Mouse (Mus musculus) embryonic facial prominence, embryonic 11.5 days (tissue): Measurements from ENCODE around the gene Ecsit. TPM values are rescaled to one million over a fixed set of nuclear protein-coding genes. Genes with fewer than 3 reads are reported as not detected.

Experiments used
- ATAC-seq: fragments of 200-750 bp; cut with Nextera tagmentation; replicated peaks from 2 replicates; pipeline ENCODE4 v1.8.0; 2017; ENCODE audit warnings: low read depth; ENCODE audit not compliant: insufficient number of reproducible peaks, low FRiP score, low TSS enrichment
- DNase-seq: peaks from one replicate; pipeline ENCODE4 v3.0.0-alpha.2; 2015; ENCODE audit warnings: low spot score
- H3K27ac ChIP-seq: fragments of 300-500 bp; sonication (generic); replicated peaks from 2 replicates; pipeline ENCODE4 v1.5.1; 2014; ENCODE audit warnings: mild to moderate bottlenecking, low read depth, low read length, control low read depth
- H3K27me3 ChIP-seq: fragments of 300-500 bp; sonication (generic); 2 replicates; pipeline ENCODE4 v1.6.1; 2014; ENCODE audit warnings: mild to moderate bottlenecking, low read length, moderate library complexity, mixed read lengths; ENCODE audit not compliant: control insufficient read depth, insufficient read depth
- H3K36me3 ChIP-seq: fragments of 300-500 bp; sonication (generic); replicated peaks from 2 replicates; pipeline ENCODE4 v1.6.1; 2014; ENCODE audit warnings: low read depth, mild to moderate bottlenecking, low read length, moderate library complexity, mixed read lengths; ENCODE audit not compliant: control insufficient read depth, insufficient read depth
- H3K4me1 ChIP-seq: fragments of 300-500 bp; sonication (generic); 2 replicates; pipeline ENCODE4 v1.6.1; 2014; ENCODE audit warnings: low read length, mixed read lengths; ENCODE audit not compliant: control insufficient read depth, insufficient read depth
- H3K4me2 ChIP-seq: fragments of 300-500 bp; sonication (generic); 2 replicates; pipeline ENCODE4 v1.6.1; 2014; ENCODE audit warnings: low read depth, mild to moderate bottlenecking, control low read depth, low read length, moderate library complexity
- H3K4me3 ChIP-seq: fragments of 300-500 bp; sonication (generic); 2 replicates; pipeline ENCODE4 v1.5.1; 2014; ENCODE audit warnings: low read depth, low read length, control low read depth
- H3K9ac ChIP-seq: fragments of 300-500 bp; sonication (generic); replicated peaks from 2 replicates; pipeline ENCODE4 v1.6.1; 2014; ENCODE audit warnings: mild to moderate bottlenecking, control low read depth, low read length
- H3K9me3 ChIP-seq: fragments of 300-500 bp; sonication (generic); replicated peaks from 2 replicates; pipeline ENCODE4 v1.6.1; 2016; ENCODE audit warnings: mild to moderate bottlenecking, low read length, inconsistent platforms, mixed read lengths; ENCODE audit not compliant: control insufficient read depth
- WGBS: fragments of 180-500 bp; shearing (Covaris S2); extraction: QIAGEN DNeasy Blood & Tissue Kit; methylation state at CpG from one replicate; pipeline ENCODE4 v1.1.7; 2014; 5-methylcytosine and 5-hydroxymethylcytosine counted together
- polyA plus RNA-seq: library from polyadenylated mRNA; unstranded; fragments of >200 nt; fragmentation: Nextera tagmentation; extraction: Ambion mirVana; gene quantifications from 2 replicates; pipeline ENCODE4 v1.2.1, GENCODE M21; 2014

Ecsit gene
- polyA plus RNA-seq, 1 experiment from 2014 or later = 26.6 TPM

- Histone ChIP-seq H3K4me3 (no peak overlapping the region), H3K9ac (no peak overlapping the region), H3K36me3 (peaks cover 5% of the 10 kb centered on the region), H3K27me3 (peaks cover 43% of the 10 kb centered on the region), H3K4me2 (no peak overlapping the region), H3K9me3 (no peaks in the 10 kb centered on the region), H3K4me1 (peaks cover 3% of the 10 kb centered on the region), H3K27ac (no peak overlapping the region)
- WGBS = 32% methylated on average over 7 of the region's 7 CpGs
- DNase-seq = peak; percentile 75
- ATAC-seq = no peak
Measured at GRCm38 (mm10) chr9:22053657-22054056, 31.6 kb downstream of the Ecsit start.

- peaks cover 43% of the 10 kb centered on the region for H3K27me3 ChIP-seq
- H3K4me2 ChIP-seq = peak within 1 kb of the TSS; percentile 60
- H3K4me3 ChIP-seq = peak within 1 kb of the TSS; percentile 41
- H3K9ac ChIP-seq = peak within 1 kb of the TSS; percentile 53
- ATAC-seq (peak; percentile 19; the same call in 1 of the 2 replicates), DNase-seq (peak; percentile 64)
- 2% methylated on average over 16 of the region's 28 CpGs for WGBS
- no peaks in the 10 kb centered on the region for H3K36me3 ChIP-seq
- H3K27ac ChIP-seq = peak within 1 kb of the TSS; percentile 20; the same call in 1 of the 2 replicates
- no peaks in the 10 kb centered on the region for H3K9me3 ChIP-seq
- H3K4me1 ChIP-seq = peaks cover 3% of the 10 kb centered on the region
Measured at GRCm38 (mm10) chr9:22051958-22052254, 33.3 kb downstream of the Ecsit start, which contains the start of gene Elavl3. TSS of gene Elavl3 (minus strand) at chr9:22052023.

GRCm38 (mm10) chr9:22051161-22051957, 33.9 kb downstream of the Ecsit start:
- Histone ChIP-seq H3K4me1 (peaks cover 3% of the 10 kb centered on the region), H3K4me2 (peak overlapping the region; percentile 60), H3K27me3 (peaks cover 43% of the 10 kb centered on the region), H3K27ac (peak overlapping the region; percentile 20; the same call in 1 of the 2 replicates), H3K9me3 (no peaks in the 10 kb centered on the region), H3K4me3 (peak overlapping the region; percentile 41), H3K9ac (peak overlapping the region; percentile 53), H3K36me3 (no peaks in the 10 kb centered on the region)
- DNase-seq (no peak), ATAC-seq (peak; percentile 10; the same call in 1 of the 2 replicates)
- 2% methylated on average over 65 of the region's 67 CpGs for WGBS

- DNase-seq = peak; percentile 76
- peak overlapping the region; percentile 53 for H3K9ac ChIP-seq
- peak overlapping the region; percentile 41 for H3K4me3 ChIP-seq
- H3K4me2 ChIP-seq = peak overlapping the region; percentile 60
- no peaks in the 10 kb centered on the region for H3K9me3 ChIP-seq
- peaks cover 43% of the 10 kb centered on the region for H3K27me3 ChIP-seq
- H3K36me3 ChIP-seq = no peaks in the 10 kb centered on the region
- ATAC-seq = peak; percentile 37; the same call in 1 of the 2 replicates
- no peak overlapping the region; the same call in 1 of the 2 replicates for H3K27ac ChIP-seq
- H3K4me1 ChIP-seq = peaks cover 3% of the 10 kb centered on the region
- 2% methylated on average over 38 of the region's 43 CpGs for WGBS
Measured at GRCm38 (mm10) chr9:22050351-22050889, 34.8 kb downstream of the Ecsit start.

GRCm38 (mm10) chr9:22049721-22050270, 35.4 kb downstream of the Ecsit start:
- Histone ChIP-seq H3K36me3 (no peaks in the 10 kb centered on the region), H3K27me3 (peaks cover 40% of the 10 kb centered on the region), H3K9me3 (no peaks in the 10 kb centered on the region), H3K27ac (no peak overlapping the region), H3K4me2 (peak overlapping the region; percentile 60), H3K4me1 (peaks cover 3% of the 10 kb centered on the region), H3K9ac (no peak overlapping the region), H3K4me3 (peak overlapping the region; percentile 41)
- WGBS = 41% methylated on average over 4 of the region's 4 CpGs
- DNase-seq = no peak
- ATAC-seq = 0 out of 2 replicates have a peak, but pooled peaks have one; percentile 10

- Histone ChIP-seq H3K9ac (no peak overlapping the region), H3K9me3 (no peaks in the 10 kb centered on the region), H3K36me3 (no peaks in the 10 kb centered on the region), H3K4me3 (no peak overlapping the region), H3K27me3 (peaks cover 39% of the 10 kb centered on the region), H3K4me2 (peak overlapping the region; percentile 60), H3K27ac (no peak overlapping the region), H3K4me1 (peaks cover 3% of the 10 kb centered on the region)
- 63% methylated on average over 11 of the region's 11 CpGs for WGBS
- ATAC-seq (no peak), DNase-seq (no peak)
Measured at GRCm38 (mm10) chr9:22049315-22049714, 35.9 kb downstream of the Ecsit start.

- peaks cover 28% of the 10 kb centered on the region for H3K27me3 ChIP-seq
- DNase-seq (no peak), ATAC-seq (no peak)
- no peak overlapping the region for H3K4me3 ChIP-seq
- no peak overlapping the region for H3K27ac ChIP-seq
- H3K4me2 ChIP-seq = no peak overlapping the region
- WGBS = 54% methylated on average over 9 of the region's 9 CpGs
- no peak overlapping the region for H3K9ac ChIP-seq
- no peaks in the 10 kb centered on the region for H3K36me3 ChIP-seq
- peaks cover 3% of the 10 kb centered on the region for H3K4me1 ChIP-seq
- no peaks in the 10 kb centered on the region for H3K9me3 ChIP-seq
Measured at GRCm38 (mm10) chr9:22047329-22047728, 37.9 kb downstream of the Ecsit start.

- ATAC-seq = no peak
- H3K9ac ChIP-seq = no peak overlapping the region
Measured at GRCm38 (mm10) chr9:22041832-22042231, 43.4 kb downstream of the Ecsit start.

More at GRCm38 (mm10) chr9:22041832-22042231, 43.4 kb downstream of the Ecsit start:
- WGBS = 67% methylated on average over 2 of the region's 2 CpGs
- Histone ChIP-seq H3K27me3 (no peaks in the 10 kb centered on the region), H3K4me2 (no peak overlapping the region), H3K4me1 (no peaks in the 10 kb centered on the region), H3K9me3 (no peaks in the 10 kb centered on the region), H3K27ac (no peak overlapping the region), H3K4me3 (no peak overlapping the region), H3K36me3 (no peaks in the 10 kb centered on the region)
- no peak for DNase-seq
